ENCODE assay signal across 22 mouse cellular contexts in the genomic region with DNA sequence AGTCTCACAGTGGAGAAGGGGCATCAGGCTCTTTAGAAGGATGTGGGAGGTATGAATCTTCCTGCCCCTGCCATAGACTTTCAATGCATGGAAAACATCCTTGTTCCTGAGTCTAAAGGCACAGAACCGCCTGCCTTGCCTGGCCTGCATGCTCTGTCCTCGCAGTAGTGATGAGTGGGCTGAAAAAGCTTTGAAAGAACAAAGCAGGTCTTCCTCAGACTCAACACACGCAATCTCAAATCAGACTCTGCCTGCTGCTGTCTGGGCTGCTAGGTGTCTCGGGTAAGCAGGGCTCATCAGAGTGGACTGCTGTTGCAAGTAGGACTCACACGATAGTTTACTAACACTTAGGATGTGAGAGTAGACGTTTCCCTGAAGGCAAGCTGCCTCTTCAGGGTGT. TPM values are rescaled to one million over a fixed set of nuclear protein-coding genes. Genes with fewer than 3 reads are reported as not detected.
DNase-seq lines count a peak whose midpoint lies in the region; TF ChIP-seq lines count a peak whose summit lies in the region.
"Had no signal": no experiment of that assay in that cellular context is flagged by ENCODE, and none has a peak within 500 bp of the region (broad histone marks: within the 10 kb centered on the region; RNA-seq: fewer than 3 reads in every experiment).

No protein-coding gene starts in this region.

- no peak overlapping the region for H3K4me3 ChIP-seq in layer of hippocampus, adult 2 months
- H3K4me3 ChIP-seq in olfactory bulb, adult 2 months (ENCODE audit: insufficient read depth, low read depth, low read length), result no peak overlapping the region
- H3K4me3 ChIP-seq: embryonic facial prominence, embryonic 13.5 days; embryonic facial prominence, embryonic 15.5 days; erythroblast, embryonic 14.5 days; forebrain, embryonic 10.5 days; forebrain, embryonic 12.5 days had no signal

- no peak for TF ChIP-seq CTCF in layer of hippocampus, adult 2 months (conservative IDR thresholded peaks at IDR 0.05)
- TF ChIP-seq CTCF in olfactory bulb, adult 2 months (IDR thresholded peaks at IDR 0.05; ENCODE audit: insufficient read depth, low read depth, low read length), result no peak

- no peak for TF ChIP-seq POLR2A in olfactory bulb, adult 2 months (IDR thresholded peaks at IDR 0.05; ENCODE audit: insufficient read depth, low read depth, low read length)

- H3K4me1 ChIP-seq in olfactory bulb, adult 2 months (ENCODE audit: control insufficient read depth, insufficient read depth, low read length), result peaks cover 15% of the 10 kb centered on the region
- H3K4me1 ChIP-seq: embryonic facial prominence, embryonic 13.5 days; embryonic facial prominence, embryonic 15.5 days; forebrain, embryonic 10.5 days had no signal

- no peak for DNase-seq in layer of hippocampus, adult 2 months (ENCODE audit: low spot score in 2 of 2)
- no peak for DNase-seq in layer of hippocampus, adult 8-10 months (ENCODE audit: low spot score in 2 of 2)
- DNase-seq in right cerebral cortex, adult 18-20 months, result peak; percentile 40
- no peak for DNase-seq in right cerebral cortex, adult 2 months (ENCODE audit: low spot score in 2 of 2)
- no peak for DNase-seq in cerebellum, adult 8-10 months
- DNase-seq: adrenal gland, adult 2 months; adrenal gland, postnatal 10 days; adrenal gland, postnatal 25 days; cerebellum, adult 11-12 months; cerebellum, adult 2 months; cerebellum, adult 9-11 months; cerebellum, postnatal 36 days; embryo, embryonic 11 days had no signal

- H3K27ac ChIP-seq in layer of hippocampus, adult 2 months, result peak overlapping the region; percentile 48
- H3K27ac ChIP-seq in olfactory bulb, adult 2 months (ENCODE audit: insufficient read depth, low read depth, low read length), result peak overlapping the region; percentile 13; the same call in 1 of the 2 replicates
- H3K27ac ChIP-seq: embryonic facial prominence, embryonic 13.5 days; embryonic facial prominence, embryonic 15.5 days; forebrain, embryonic 10.5 days; forebrain, embryonic 12.5 days had no signal

- 52% methylated on average over 6 of the region's 6 CpGs for WGBS in olfactory bulb, adult 2 months

RNA-seq across cellular contexts. Expression of gene Jakmip3, which starts 16.6 kb away (rescaled TPM):
- total RNA-seq in layer of hippocampus, adult 2 months (2021), result 10 to 100 TPM; 51.0 to 58.1 TPM
- total RNA-seq in layer of hippocampus, adult 8-10 months (2022), result 10 to 100 TPM; 51.6 to 59.5 (median 52.6) TPM
- not detected in 2 replicates for polyA plus RNA-seq in olfactory bulb, adult 2 months (2012; ENCODE audit: insufficient read depth, insufficient read length, low replicate concordance, missing spikeins)
- total RNA-seq: common myeloid progenitor, adult 5-6 weeks; MEL had no signal
- polyA plus RNA-seq: C2C12; erythroblast, embryonic 14.5 days had no signal

RNA-seq across cellular contexts. Expression of gene Bnip3, which starts 47.8 kb away (rescaled TPM):
- total RNA-seq in layer of hippocampus, adult 2 months (2021), result 100 to 1,000 TPM in 1 of 2 experiments, 10 to 100 TPM in 1; 96.5 to 112 TPM
- total RNA-seq in layer of hippocampus, adult 8-10 months (2022), result 100 to 1,000 TPM; 112 to 124 (median 117) TPM
- polyA plus RNA-seq in olfactory bulb, adult 2 months (2012; ENCODE audit: insufficient read depth, insufficient read length, low replicate concordance, missing spikeins), result not detected in 2 replicates
